Mouse (Mus musculus) liver, embryonic 14.5 days (tissue): ENCODE data around the gene H2-K1. TPM values are rescaled to one million over a fixed set of nuclear protein-coding genes. Genes with fewer than 3 reads are reported as not detected.

Experiments
- ATAC-seq: fragments of 200-750 bp; cut with Nextera tagmentation; 2 replicates; pipeline ENCODE4 v1.8.0; 2017; ENCODE audit warnings: moderate number of reproducible peaks, mild to moderate bottlenecking, moderate library complexity; ENCODE audit not compliant: insufficient read depth
- DNase-seq, 3 experiments: peaks; one replicate each; pipeline ENCODE4 v3.0.0-alpha.2; 2012 to 2013; ENCODE audit warnings: low read depth in 3 of 3, low spot score in 3 of 3
- H3K27ac ChIP-seq: fragments of 300-500 bp; sonication (generic); 2 replicates; pipeline ENCODE4 v1.5.1; 2014; ENCODE audit warnings: moderate library complexity, mild to moderate bottlenecking, control low read depth, inconsistent platforms
- H3K27me3 ChIP-seq: fragments of 300-500 bp; sonication (generic); 2 replicates; pipeline ENCODE4 v1.6.1; 2014; ENCODE audit warnings: mild to moderate bottlenecking, low read length, moderate library complexity; ENCODE audit not compliant: control insufficient read depth, insufficient read depth
- H3K36me3 ChIP-seq: fragments of 300-500 bp; sonication (generic); replicated peaks from 2 replicates; pipeline ENCODE4 v1.6.1; 2014; ENCODE audit warnings: low read depth; ENCODE audit not compliant: control insufficient read depth, insufficient read depth
- H3K4me1 ChIP-seq, 2 experiments: fragments of 200-500 bp in 1 of 2; fragments of 300-500 bp in 1 of 2; sonication (generic) in 1 of 2; replicated peaks; 2 replicates each; pipeline ENCODE4 v1.6.1; 2012 to 2014; ENCODE audit warnings: antibody characterized with exemption in 1 of 2, inconsistent platforms in 1 of 2, low read length in 1 of 2; ENCODE audit not compliant: control insufficient read depth in 2 of 2, insufficient read depth in 2 of 2
- H3K4me2 ChIP-seq: fragments of 300-500 bp; sonication (generic); 2 replicates; pipeline ENCODE4 v1.6.1; 2014; ENCODE audit warnings: low read depth, mild to moderate bottlenecking, control low read depth, moderate library complexity
- H3K4me3 ChIP-seq, 2 experiments: fragments of 200-500 bp in 1 of 2; fragments of 300-500 bp in 1 of 2; sonication (generic) in 1 of 2; 2 replicates each; pipeline ENCODE4 v1.5.1; 2012 to 2014; ENCODE audit warnings: low read depth in 2 of 2, low read length in 2 of 2, mild to moderate bottlenecking in 2 of 2, control low read depth in 1 of 2, inconsistent platforms in 1 of 2, moderate library complexity in 1 of 2; ENCODE audit not compliant: insufficient read depth in 1 of 2
- H3K9ac ChIP-seq: fragments of 300-500 bp; sonication (generic); replicated peaks from 2 replicates; pipeline ENCODE4 v1.6.1; 2014; ENCODE audit warnings: mild to moderate bottlenecking, control low read depth, moderate library complexity
- H3K9me3 ChIP-seq: fragments of 300-500 bp; sonication (generic); 2 replicates; pipeline ENCODE4 v1.6.1; 2016; ENCODE audit warnings: low read length, mixed read lengths; ENCODE audit not compliant: control insufficient read depth
- CTCF ChIP-seq: IDR thresholded peaks from 2 replicates; pipeline ENCODE4 v1.5.1; 2016; ENCODE audit warnings: antibody characterized with exemption, low read depth, control low read depth
- EP300 ChIP-seq: IDR thresholded peaks from 2 replicates; pipeline ENCODE4 v1.6.1; 2016; ENCODE audit warnings: antibody characterized with exemption, low read depth
- WGBS: fragments of 180-500 bp; shearing (Covaris S2); extraction: QIAGEN DNeasy Blood & Tissue Kit; methylation state at CpG from one replicate; pipeline ENCODE4 v1.1.7; 2014; ENCODE audit not compliant: insufficient replicate concordance; 5-methylcytosine and 5-hydroxymethylcytosine counted together
- polyA plus RNA-seq, 2 experiments: library from polyadenylated mRNA; depleted of rRNA in 1 of 2; stranded (reverse) in 1 of 2; unstranded in 1 of 2; fragments of >200 nt; fragmentation: Nextera tagmentation in 1 of 2; extraction: Ambion mirVana in 1 of 2; gene quantifications; 2 replicates each; pipeline versions ENCODE4 v1.2.1 to v1.2.3; 2012 to 2014

The H2-K1 gene
- polyA plus RNA-seq, 2 experiments = 107 to 124 TPM

GRCm38 (mm10) chr17:33979512-33980050 is 20.6 kb downstream of the H2-K1 start:
- Histone ChIP-seq H3K9ac (no peak overlapping the region), H3K4me1 (peaks cover 0 to 21% of the 10 kb centered on the region in 2 experiments; a peak in 2 of 4 replicates), H3K27ac (no peak overlapping the region), H3K27me3 (peaks cover 15% of the 10 kb centered on the region; the same call in 1 of the 2 replicates), H3K36me3 (no peaks in the 10 kb centered on the region), H3K4me2 (no peak overlapping the region; the same call in 1 of the 2 replicates), H3K4me3 (no peak overlapping the region), H3K9me3 (no peaks in the 10 kb centered on the region)
- no peak for ATAC-seq
- TF ChIP-seq CTCF = no peak
- no peak for DNase-seq
- WGBS = 53% methylated on average over 6 of the region's 6 CpGs

GRCm38 (mm10) chr17:33978631-33979031 is 21.5 kb downstream of the H2-K1 start:
- Histone ChIP-seq H3K4me2 (peak overlapping the region; percentile 65), H3K4me1 (peaks cover 0 to 21% of the 10 kb centered on the region in 2 experiments; a peak in 2 of 4 replicates), H3K36me3 (no peaks in the 10 kb centered on the region), H3K27ac (no peak overlapping the region), H3K4me3 (peak overlapping the region; percentile 20 to 48), H3K9ac (no peak overlapping the region), H3K9me3 (no peaks in the 10 kb centered on the region), H3K27me3 (peaks cover 15% of the 10 kb centered on the region; the same call in 1 of the 2 replicates)
- DNase-seq (peak; percentile 58 to 73 (median 59)), ATAC-seq (peak; percentile 76)
- WGBS = under 1% methylated on average over 17 of the region's 17 CpGs
- no peak for TF ChIP-seq CTCF

GRCm38 (mm10) chr17:33977861-33978557 is 22.1 kb downstream of the H2-K1 start:
- Histone ChIP-seq H3K27ac (no peak overlapping the region), H3K4me1 (peaks cover 0 to 21% of the 10 kb centered on the region in 2 experiments; a peak in 2 of 4 replicates), H3K27me3 (peaks cover 15% of the 10 kb centered on the region; the same call in 1 of the 2 replicates), H3K9ac (no peak overlapping the region), H3K9me3 (no peaks in the 10 kb centered on the region), H3K4me2 (peak overlapping the region; percentile 65), H3K4me3 (peak overlapping the region; percentile 20 to 48), H3K36me3 (no peaks in the 10 kb centered on the region)
- 3% methylated on average over 57 of the region's 57 CpGs for WGBS
- TF ChIP-seq EP300 (no peak), CTCF (no peak)
- ATAC-seq (no peak), DNase-seq (no peak)

- Histone ChIP-seq H3K4me3 (no peak overlapping the region), H3K4me2 (no peak overlapping the region), H3K9me3 (no peaks in the 10 kb centered on the region), H3K9ac (no peak overlapping the region), H3K36me3 (no peaks in the 10 kb centered on the region), H3K27me3 (peaks cover 10% of the 10 kb centered on the region; the same call in 1 of the 2 replicates), H3K27ac (no peak overlapping the region), H3K4me1 (no peaks in the 10 kb centered on the region; a peak in 2 of 4 replicates)
- TF ChIP-seq CTCF = no peak
- 0 out of 2 replicates have a peak, but pooled peaks have one; percentile 35 for TF ChIP-seq EP300
- DNase-seq (no peak), ATAC-seq (no peak)
- WGBS = 44% methylated on average over 3 of the region's 3 CpGs
These were observed 26.6 kb downstream of the H2-K1 start for GRCm38 (mm10) chr17:33973572-33973971.

- WGBS = 6% methylated on average over 1 of the region's 1 CpGs
- Histone ChIP-seq H3K4me1 (no peaks in the 10 kb centered on the region; a peak in 2 of 4 replicates), H3K9me3 (no peaks in the 10 kb centered on the region), H3K27ac (no peak overlapping the region), H3K4me3 (no peak overlapping the region), H3K9ac (no peak overlapping the region), H3K27me3 (peaks cover 2% of the 10 kb centered on the region; the same call in 1 of the 2 replicates), H3K4me2 (no peak overlapping the region), H3K36me3 (no peaks in the 10 kb centered on the region)
- TF ChIP-seq CTCF = no peak
- DNase-seq (no peak), ATAC-seq (no peak)
These were observed 27.5 kb downstream of the H2-K1 start for GRCm38 (mm10) chr17:33972691-33973090.
